Mouse (Mus musculus) 3134 (cell line): ENCODE results near the gene Trim7.
"Not testable (repeated sequence)": the region's sequence is repeated elsewhere in the genome, so short reads cannot be mapped to it uniquely, and the experiment has no call there.

Experiments used
- DNase-seq: peaks from one replicate; pipeline ENCODE4 v3.0.0-alpha.2; 2011; ENCODE audit warnings: low spot score; ENCODE audit not compliant: insufficient read length; ENCODE audit errors: extremely low read depth

Gene Trim7

DNA sequence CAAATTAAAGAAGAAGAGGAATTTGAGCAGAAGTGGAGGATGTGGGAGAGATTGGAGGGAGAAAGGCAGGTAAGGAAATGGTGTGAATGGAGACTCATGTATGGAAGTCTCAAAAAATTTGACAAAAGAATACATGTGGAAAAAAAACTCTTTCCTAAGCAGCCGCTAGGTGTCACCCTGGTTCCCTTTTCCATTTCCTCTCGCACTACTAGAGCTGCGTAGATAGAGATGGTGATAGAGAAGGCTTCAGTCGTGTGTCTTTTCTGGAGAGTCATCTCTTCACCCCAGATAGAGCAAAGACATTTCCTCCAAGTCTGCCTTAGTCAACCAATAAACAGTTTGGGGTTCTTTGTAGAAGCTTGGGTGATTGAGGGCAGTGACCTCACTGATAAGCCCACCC lies 48.5 kb downstream of the Trim7 start:
- DNase-seq: no peak

DNA sequence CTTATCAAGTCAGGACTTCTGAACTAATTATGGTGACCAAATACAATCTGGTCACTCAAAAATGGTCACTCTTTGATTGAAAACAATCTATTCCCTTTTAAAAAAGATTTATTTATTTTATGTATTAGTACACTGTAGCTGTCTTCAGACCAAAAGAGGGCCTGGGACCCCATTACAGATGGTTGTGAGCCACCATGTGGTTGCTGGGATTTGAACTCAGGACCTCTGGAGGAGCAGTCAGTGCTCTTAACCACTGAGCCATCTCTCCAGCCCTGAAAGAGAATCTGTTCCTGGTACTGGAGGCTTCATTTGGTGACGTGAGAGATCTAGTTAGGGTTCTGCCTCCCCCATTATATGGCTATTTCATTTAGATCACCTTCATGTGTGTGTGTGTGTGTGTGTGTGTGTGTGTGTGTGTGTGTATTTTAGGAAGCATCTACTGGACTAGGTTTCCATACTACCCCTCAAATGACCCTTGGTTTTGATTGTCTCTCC lies 49.5 kb downstream of the Trim7 start:
- DNase-seq: not testable (repeated sequence)

DNA sequence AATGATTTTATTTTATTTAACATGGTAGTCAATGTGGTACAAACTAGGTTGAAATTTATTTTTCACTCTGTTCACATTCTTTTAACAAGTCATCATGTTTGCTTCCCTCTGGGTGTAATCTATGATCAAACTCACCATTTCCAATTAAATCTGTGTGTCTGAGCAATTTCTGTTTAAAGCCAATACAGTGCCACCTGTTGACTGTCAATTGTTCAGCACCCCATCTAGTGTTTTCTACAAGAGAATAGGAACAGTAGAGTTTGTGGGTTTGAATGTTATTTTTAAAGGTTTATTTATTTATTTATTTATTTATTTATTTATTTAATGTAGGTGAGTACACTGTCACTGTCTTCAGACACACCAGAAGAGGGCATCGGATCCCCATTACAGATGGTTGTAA lies 50.7 kb downstream of the Trim7 start:
- DNase-seq: no peak

DNA sequence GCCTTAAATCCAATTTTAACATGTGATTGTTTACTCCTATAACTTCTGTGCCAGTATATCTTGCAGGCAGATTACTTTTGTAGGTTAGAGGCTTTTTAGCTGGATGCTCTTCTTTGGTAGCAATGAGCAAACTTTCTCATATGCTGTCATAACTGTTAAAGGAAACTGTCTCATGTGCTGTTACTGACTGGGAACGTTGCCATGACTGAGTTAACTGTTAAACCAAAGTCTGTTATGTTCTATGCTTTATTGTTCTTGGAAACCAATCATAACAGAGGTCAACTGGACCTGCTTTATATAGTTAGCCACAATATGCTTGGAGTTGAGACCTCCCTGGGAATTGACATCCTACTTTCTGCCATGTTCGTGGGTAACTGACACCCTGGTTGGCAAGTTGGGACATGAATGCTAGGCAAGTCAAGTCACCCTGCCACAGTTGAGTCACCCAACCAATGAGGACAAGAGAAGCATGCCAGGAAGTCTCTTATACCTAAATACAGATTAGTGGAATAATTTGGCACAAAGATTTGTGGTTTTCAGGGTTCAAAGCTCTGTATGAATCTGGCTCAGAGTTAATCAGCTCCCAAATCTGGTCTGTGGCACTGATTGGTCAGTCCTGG lies 73.0 kb downstream of the Trim7 start:
- peak; percentile 46 for DNase-seq

DNA sequence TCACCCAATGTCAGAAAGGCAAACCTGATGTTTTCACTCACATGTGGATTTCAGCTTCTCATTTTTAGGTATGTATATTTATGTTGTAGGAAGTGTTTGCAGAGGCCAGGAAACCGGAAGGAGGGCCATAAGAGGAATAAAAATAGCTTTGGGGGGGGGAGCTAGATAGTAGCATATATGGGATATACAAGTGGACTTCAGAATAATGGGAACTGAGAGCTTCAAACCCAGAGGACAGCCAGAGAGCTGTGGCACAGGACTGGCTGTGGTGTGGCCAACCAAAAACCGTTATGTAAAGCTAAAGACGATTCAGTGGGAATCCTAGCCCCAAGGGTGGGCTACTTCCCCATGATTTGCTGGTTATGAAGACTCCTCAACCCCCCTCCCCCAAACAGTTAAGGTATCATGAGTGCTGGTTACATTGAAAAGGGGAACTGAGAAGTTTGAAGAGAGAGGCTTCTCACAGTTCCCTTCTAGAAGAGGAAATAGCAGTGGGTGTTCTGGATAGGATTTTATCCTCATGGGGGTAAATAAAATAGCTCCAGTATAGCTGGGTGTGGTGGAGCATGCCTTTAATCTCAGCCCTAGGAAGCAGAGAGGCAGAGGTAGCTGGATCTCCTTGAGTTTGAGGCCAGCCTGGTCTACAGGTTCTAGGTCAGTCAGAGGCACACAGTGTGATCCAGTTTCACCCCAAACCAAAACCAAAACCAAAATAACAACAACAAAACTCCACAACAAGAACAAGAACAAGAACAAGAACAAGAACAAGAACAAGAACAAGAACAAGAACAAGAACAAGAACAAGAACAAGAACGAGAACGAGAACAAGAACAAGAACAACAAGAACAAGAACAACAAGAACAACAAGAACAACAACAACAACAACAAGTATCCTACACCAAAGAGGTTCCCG lies 75.0 kb downstream of the Trim7 start:
- DNase-seq: not testable (repeated sequence)

DNA sequence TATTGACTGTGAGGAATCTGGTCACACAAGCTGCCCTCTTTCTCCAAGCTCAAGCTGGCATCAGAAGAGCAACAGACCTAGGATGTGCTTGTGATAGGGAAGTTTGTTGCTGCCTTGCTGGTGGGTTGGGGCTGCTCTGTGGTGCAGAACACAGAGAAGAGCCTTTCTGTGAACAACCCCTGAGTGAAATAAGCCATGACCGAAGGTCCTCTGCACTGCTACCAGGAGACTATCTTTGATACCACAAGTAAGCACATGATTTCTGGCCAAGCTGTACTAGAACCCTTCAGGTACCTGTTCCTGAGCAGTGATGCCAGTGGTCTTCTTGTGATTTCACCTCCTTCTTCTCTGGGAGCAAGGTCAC lies 75.6 kb downstream of the Trim7 start:
- not testable (repeated sequence) for DNase-seq
